Comparison of ENCODE assay signal across 15 mouse cellular contexts in the genomic region with DNA sequence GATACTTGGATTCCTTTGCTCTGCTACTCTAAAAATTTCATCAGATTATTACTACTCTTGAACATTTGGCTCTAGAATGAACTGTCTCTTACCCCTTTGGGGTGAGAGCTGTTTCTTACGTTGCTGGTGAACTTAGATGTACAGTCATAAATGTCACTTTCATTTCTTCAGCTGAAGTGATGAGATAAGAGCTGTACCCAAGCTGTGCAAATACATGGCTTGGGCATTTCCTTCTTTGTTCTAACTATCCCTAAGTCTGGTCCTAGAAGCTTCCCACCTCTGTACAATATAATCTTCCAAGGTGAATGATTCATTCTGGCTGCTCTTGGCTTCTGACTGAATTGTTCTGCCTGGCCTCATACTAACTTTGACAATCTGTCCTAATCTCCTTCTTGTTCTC.
"Had no signal": no experiment of that assay in that cellular context is flagged by ENCODE, and none has a peak within 500 bp of the region (broad histone marks: within the 10 kb centered on the region; RNA-seq: fewer than 3 reads in every experiment).

No protein-coding gene starts in this region.

- H3K9ac ChIP-seq: lung, embryonic 15.5 days; midbrain, embryonic 13.5 days; midbrain, embryonic 15.5 days; neural tube, embryonic 12.5 days; stomach, embryonic 15.5 days had no signal

- H3K27ac ChIP-seq: lung, embryonic 15.5 days; macrophage; midbrain, embryonic 13.5 days; midbrain, embryonic 15.5 days; neural tube, embryonic 12.5 days; stomach, embryonic 15.5 days; stomach, postnatal 0 days had no signal

- DNase-seq: lung, adult 2 months; lung, postnatal 14 days; lung, postnatal 36 days; right cerebral cortex, postnatal 14 days; thymus, adult 2 months; thymus, postnatal 25 days; thymus, postnatal 4 days had no signal

- H3K4me3 ChIP-seq: lung, embryonic 15.5 days; megakaryocyte, embryonic 14.5 days; midbrain, embryonic 13.5 days; midbrain, embryonic 15.5 days; neural tube, embryonic 12.5 days; stomach, embryonic 15.5 days had no signal

- H3K36me3 ChIP-seq: midbrain, embryonic 15.5 days; neural tube, embryonic 12.5 days; stomach, embryonic 15.5 days had no signal

- H3K27me3 ChIP-seq: lung, embryonic 15.5 days; megakaryocyte, embryonic 14.5 days; midbrain, embryonic 13.5 days; midbrain, embryonic 15.5 days; neural tube, embryonic 12.5 days; stomach, embryonic 15.5 days had no signal

- H3K9me3 ChIP-seq: lung, embryonic 15.5 days; midbrain, embryonic 13.5 days; midbrain, embryonic 15.5 days; stomach, embryonic 15.5 days had no signal
